Mouse (Mus musculus) liver, adult 2 months (tissue): ENCODE measurements around the gene Axl.

Experiments
- CTCF ChIP-seq: fragments of 200-500 bp; IDR thresholded peaks from 2 replicates; pipeline ENCODE4 v1.5.1; 2011; ENCODE audit warnings: low read depth, low read length, control low read depth
- POLR2A ChIP-seq: fragments of 200-500 bp; IDR thresholded peaks from 2 replicates; pipeline ENCODE4 v1.6.1; 2011; ENCODE audit warnings: low read length, control low read depth; ENCODE audit not compliant: insufficient read depth; ENCODE audit errors: extremely low read depth

DNA sequence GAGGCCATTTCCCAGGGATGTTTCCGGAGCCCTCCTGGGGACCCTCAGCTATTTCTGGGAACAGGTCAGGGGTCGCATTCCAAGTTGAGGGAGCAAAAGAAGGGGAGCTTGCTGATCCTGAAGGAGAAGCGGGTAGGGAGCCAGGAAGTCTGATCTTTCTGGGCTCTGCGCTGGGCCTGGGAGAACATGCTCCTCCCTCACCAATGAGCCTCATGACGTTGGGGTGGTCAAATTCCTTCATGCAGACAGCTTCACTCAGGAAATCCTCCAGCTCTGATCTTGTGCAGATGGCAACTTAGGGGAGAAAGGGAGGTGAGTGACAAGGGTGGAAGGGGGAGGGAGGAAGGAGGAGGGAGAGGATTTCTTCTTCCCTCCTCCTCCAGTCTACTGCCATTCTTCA, 24.3 kb downstream of the Axl start:
- TF ChIP-seq CTCF (no peak), POLR2A (no peak)
